Mouse (Mus musculus) cerebellum, adult 2 months (tissue): ENCODE data around the gene Prpf4. TPM values are rescaled to one million over a fixed set of nuclear protein-coding genes. Genes with fewer than 3 reads are reported as not detected.

Experiments
- DNase-seq, 2 experiments: peaks; one replicate each; pipeline ENCODE4 v3.0.0; 2021
- H3K27ac ChIP-seq: fragments of 200-500 bp; 2 replicates; pipeline ENCODE4 v1.5.1; 2012; ENCODE audit warnings: low read length, control low read depth, inconsistent platforms; ENCODE audit not compliant: insufficient read depth
- H3K27me3 ChIP-seq: fragments of 200-500 bp; 2 replicates; pipeline ENCODE4 v1.6.1; 2012; ENCODE audit warnings: inconsistent platforms, mild to moderate bottlenecking, low read length, moderate library complexity; ENCODE audit not compliant: control insufficient read depth, insufficient read depth
- H3K4me1 ChIP-seq: fragments of 200-500 bp; 2 replicates; pipeline ENCODE4 v1.6.1; 2011; ENCODE audit warnings: low read length; ENCODE audit not compliant: control insufficient read depth, insufficient read depth
- H3K4me3 ChIP-seq: fragments of 200-500 bp; replicated peaks from 2 replicates; pipeline ENCODE3; 2011; ENCODE audit warnings: mild to moderate bottlenecking, low read depth, low read length, control low read depth; ENCODE audit not compliant: insufficient read depth
- CTCF ChIP-seq: fragments of 200-500 bp; IDR thresholded peaks from 2 replicates; pipeline ENCODE4 v1.5.1; 2011; ENCODE audit warnings: low read depth, mild to moderate bottlenecking, control low read depth, low read length, moderate library complexity, borderline replicate concordance; ENCODE audit not compliant: insufficient read depth
- POLR2A ChIP-seq: fragments of 200-500 bp; IDR thresholded peaks from 2 replicates; pipeline ENCODE4 v1.6.1; 2011; ENCODE audit warnings: low read length, control low read depth, borderline replicate concordance; ENCODE audit not compliant: insufficient read depth
- WGBS: fragments of 180-500 bp; shearing (Covaris S2); methylation state at CpG from one replicate; pipeline ENCODE4 v1.1.7; 2018; 5-methylcytosine and 5-hydroxymethylcytosine counted together
- polyA plus RNA-seq: library from polyadenylated mRNA; depleted of rRNA; stranded (reverse); fragments of >200 nt; gene quantifications from 2 replicates; pipeline ENCODE4 v1.2.3, GENCODE M21; 2012; rRNA removed

Gene Prpf4
- polyA plus RNA-seq = 20.4 and 21.2 TPM in 2 replicates

DNA sequence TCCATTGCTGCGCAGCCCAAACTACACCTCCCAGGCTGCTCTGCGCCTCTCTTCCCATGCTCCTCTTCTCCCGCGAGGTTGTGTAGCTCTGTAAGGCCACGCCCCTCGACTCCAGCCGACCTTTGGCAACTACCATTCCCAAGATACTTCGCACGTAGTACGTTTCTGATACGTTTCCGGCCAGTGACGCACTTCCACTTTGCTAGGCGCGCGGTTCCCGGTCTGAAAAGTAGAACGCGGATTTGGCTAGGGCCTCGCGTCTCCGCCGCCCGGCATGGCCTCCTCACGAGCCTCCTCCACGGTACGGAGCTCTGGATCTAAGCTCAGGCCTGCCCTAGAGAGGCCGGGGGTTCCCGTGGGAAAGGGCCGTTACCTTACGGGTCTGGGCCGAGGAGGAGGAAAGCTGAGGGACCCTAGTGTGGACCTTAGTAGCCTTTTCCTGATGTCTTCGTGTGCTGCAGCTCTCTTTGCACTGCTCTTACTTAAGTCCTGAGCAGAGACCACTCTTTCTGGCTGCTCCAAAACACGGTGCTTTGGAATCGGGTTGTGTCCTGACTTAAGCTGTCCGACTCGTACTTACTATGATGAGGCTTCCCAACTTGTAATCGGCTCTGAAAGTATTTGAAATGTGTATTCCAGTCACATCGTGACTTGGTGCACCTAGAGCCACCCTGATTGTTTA lies at the start of gene Prpf4, which contains the start of gene Cdc26:
TSS of gene Prpf4 (plus strand) at position 197 of the 682 bp plus-strand sequence.
TSS of gene Cdc26 (minus strand) at position 42 of the 682 bp plus-strand sequence.
- DNase-seq = peak; percentile 97 to 99
- Histone ChIP-seq H3K27ac (peak within 1 kb of the TSS; percentile 61), H3K4me3 (peak within 1 kb of the TSS; percentile 78), H3K27me3 (no peaks in the 10 kb centered on the region), H3K4me1 (peaks cover 4% of the 10 kb centered on the region; the same call in 1 of the 2 replicates)
- TF ChIP-seq POLR2A (peak; percentile 72; the same call in 1 of the 2 replicates), CTCF (no peak)
- WGBS = under 1% methylated on average over 39 of the region's 39 CpGs

DNA sequence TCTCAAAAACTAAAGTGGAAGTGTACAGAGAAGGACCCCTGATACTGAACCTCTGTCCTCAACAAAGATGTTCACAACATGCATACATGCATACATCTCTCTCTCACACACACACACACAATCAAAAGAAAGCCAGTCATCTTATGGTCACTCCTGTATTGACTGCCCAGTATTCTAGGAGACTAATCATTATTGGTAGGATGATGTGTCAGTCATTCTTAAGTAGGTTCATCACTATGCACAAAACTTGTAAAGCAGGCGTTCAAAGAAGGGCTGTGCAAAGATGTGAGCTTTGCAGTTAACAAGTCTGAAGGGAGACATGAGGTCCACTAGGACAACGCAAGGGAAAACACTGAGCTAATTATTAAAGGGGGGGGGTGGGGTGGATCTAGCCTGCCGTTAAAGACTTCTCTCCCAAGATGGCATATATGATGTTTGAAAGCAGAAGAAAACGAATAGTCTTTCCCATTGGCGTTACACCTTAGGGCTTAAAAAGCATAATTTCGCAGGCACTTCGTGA lies 49.3 kb upstream of the Prpf4 start:
- TF ChIP-seq CTCF (no peak), POLR2A (no peak)
- no peak for DNase-seq
- 38% methylated on average over 7 of the region's 7 CpGs for WGBS
- peak overlapping the region; percentile 67 for H3K4me3 ChIP-seq
- no peak overlapping the region for H3K27ac ChIP-seq
- no peaks in the 10 kb centered on the region for H3K27me3 ChIP-seq
- no peaks in the 10 kb centered on the region for H3K4me1 ChIP-seq

DNA sequence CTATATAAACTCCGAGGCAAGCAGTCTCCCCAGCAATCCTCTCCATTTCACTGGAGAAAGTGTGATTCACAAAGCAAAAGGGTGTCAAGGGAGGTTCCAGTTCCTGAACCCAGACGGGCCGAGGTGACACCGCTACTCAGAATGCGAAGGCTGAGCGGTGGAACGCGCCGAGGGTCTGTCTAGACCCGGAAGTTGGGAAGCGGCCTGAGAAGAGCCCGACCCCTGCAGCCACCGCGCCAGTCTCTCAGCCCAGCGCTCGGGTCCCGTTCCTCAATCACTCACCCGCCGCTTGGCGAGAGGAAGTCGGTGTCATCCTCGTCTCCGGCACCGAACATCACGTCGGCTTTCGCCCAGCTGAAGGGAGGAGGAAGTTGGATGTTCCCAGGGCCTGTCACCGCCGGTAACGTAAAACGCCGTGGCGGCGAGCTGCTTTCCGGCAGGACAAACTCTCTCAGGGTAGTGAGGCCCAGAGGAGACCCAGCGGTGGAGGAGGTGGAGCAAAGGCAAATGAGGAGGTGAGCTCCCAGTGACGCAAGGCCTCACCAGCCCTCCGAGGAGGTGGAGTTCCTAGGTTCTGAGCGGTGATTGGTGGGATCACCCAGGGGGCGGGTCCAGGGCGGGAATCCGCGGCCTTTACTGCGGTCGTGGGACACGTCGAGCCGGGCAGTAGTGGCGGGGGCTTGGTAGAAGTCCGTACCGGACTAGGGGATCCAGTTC lies 48.4 kb upstream of the Prpf4 start, which contains the start of the genes Fkbp15 and Slc31a1:
TSS of gene Fkbp15 (minus strand) at position 461 of the 717 bp plus-strand sequence.
TSS of gene Slc31a1 (plus strand) at position 640 of the 717 bp plus-strand sequence.
- 0% methylated on average over 51 of the region's 51 CpGs for WGBS
- Histone ChIP-seq H3K27ac (peak within 1 kb of the TSS; percentile 23; the same call in 1 of the 2 replicates), H3K4me3 (peak within 1 kb of the TSS; percentile 67), H3K4me1 (no peaks in the 10 kb centered on the region), H3K27me3 (no peaks in the 10 kb centered on the region)
- DNase-seq = peak; percentile 95 to 98
- no peak for TF ChIP-seq CTCF
- TF ChIP-seq POLR2A = peak; percentile 61; the same call in 1 of the 2 replicates

DNA sequence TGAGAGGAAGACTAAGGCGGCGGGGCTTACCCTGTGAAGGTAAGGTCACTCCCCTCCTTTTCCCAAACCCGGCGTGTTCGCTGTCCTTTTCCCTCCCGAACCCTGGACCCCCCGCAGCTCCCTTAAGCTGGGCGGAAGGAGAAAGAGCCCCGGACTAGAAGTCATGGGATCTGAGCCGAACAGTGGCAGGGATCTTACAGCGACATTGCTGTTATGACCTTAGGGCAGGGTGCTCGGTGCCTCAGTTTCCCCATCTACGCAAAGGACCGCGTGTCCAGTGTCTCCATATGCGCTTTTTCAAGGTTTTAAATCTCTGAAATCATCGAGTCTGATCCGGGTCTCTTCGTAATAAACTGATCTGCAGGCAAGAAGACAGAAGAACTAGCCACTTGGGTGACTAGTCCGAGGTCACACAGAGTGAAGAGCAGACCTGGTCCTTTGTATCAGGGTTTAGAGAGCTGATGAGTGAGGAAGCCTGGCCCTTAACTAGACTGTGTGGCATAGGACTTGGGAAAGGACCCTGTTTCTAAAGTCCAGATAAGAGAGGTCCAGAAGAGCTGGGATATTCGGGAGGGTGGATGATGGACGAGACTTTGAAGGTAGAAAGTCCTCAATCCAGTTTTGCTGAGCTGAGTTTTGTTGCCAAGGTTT lies 47.7 kb upstream of the Prpf4 start:
- H3K27me3 ChIP-seq = no peaks in the 10 kb centered on the region
- no peaks in the 10 kb centered on the region for H3K4me1 ChIP-seq
- no peak overlapping the region for H3K27ac ChIP-seq
- under 1% methylated on average over 22 of the region's 22 CpGs for WGBS
- peak overlapping the region; percentile 67 for H3K4me3 ChIP-seq
- no peak for DNase-seq
- TF ChIP-seq CTCF = no peak
- TF ChIP-seq POLR2A = no peak

DNA sequence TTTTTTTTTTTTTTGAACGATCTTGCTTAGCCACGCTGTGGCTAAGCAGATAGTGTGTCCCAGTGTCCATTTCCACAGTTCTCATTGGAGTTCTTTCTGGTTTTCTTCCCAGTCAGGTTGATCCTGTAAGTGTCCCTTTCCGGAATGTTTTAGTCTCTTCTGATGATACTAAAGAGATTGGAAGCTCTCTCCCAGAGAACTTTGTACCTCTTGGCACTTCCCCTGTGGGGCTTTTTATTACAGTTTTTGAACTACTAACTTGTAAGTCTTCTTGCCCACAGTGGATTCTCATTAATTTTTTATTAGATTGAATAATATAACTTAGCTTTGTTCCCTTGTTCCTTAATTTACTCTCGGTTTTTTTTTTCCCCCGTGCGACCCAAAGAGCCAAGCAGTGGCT lies 47.0 kb upstream of the Prpf4 start:
- no peaks in the 10 kb centered on the region for H3K27me3 ChIP-seq
- H3K27ac ChIP-seq = no peak overlapping the region
- TF ChIP-seq POLR2A (no peak), CTCF (no peak)
- no peak for DNase-seq
- H3K4me3 ChIP-seq = no peak overlapping the region
- 28% methylated on average over 6 of the region's 6 CpGs for WGBS
- no peaks in the 10 kb centered on the region for H3K4me1 ChIP-seq

DNA sequence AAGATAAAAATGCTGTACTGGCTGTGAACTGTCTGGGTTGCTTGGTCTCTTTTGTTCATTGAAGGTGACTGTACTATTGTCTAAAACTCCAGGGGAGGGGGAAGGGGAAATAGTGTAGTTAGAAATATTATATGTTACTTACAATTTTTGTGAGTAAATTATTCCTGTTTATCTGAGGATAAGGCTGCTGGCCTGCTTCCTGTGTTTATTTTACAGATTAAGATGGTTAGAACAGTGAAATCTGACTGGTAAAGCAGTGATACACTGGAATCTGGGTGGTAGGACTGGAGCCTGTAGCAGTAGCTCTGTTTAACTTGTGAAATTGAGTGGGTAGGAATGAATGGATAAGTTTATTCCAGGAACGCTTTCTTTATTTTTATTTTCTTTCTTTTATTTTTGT lies 46.6 kb upstream of the Prpf4 start:
- no peak for DNase-seq
- 97% methylated on average over 1 of the region's 1 CpGs for WGBS
- Histone ChIP-seq H3K4me3 (no peak overlapping the region), H3K27ac (no peak overlapping the region), H3K27me3 (no peaks in the 10 kb centered on the region), H3K4me1 (no peaks in the 10 kb centered on the region)
- TF ChIP-seq POLR2A (no peak), CTCF (no peak)

DNA sequence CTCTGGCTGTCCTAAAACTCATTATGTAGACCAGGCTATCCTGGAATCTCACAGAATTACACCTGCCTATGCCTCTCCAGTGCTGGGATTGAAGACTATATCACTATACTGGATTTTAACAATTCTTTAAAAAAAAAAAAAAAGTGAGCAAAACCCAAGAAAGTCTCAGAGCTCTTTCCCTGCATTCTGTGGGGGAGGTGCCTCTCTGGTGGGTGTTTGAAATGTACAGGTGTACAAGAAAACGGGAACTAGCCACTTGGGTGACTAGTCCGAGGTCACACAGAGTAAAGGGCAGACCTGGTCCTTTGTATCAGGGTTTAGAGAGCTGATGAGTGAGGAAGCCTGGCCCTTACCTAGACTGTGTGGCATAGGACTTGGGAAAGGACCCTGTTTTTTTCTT lies 46.2 kb upstream of the Prpf4 start:
- Histone ChIP-seq H3K4me1 (no peaks in the 10 kb centered on the region), H3K27me3 (no peaks in the 10 kb centered on the region), H3K27ac (no peak overlapping the region), H3K4me3 (no peak overlapping the region)
- DNase-seq = no peak
- TF ChIP-seq POLR2A (no peak), CTCF (no peak)
- 95% methylated on average over 2 of the region's 2 CpGs for WGBS

DNA sequence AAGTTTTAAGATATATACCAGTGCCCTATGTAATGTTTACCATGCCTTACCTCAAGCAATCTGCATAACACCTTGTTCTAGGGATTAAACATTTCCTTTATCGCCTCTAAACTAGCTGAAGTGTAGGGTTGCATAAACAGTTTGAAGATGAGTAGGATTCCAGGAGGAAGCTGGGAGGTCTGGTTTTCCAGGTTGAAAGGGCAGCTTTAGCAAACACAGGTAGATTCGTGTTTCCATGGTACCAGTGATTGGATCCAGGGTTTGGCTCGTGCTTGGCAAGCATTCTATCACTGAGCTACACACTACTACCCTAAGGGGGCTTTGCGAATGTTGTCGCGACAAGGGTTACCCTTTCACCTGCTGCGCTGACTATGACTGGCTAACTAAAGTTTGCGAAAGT lies 44.3 kb upstream of the Prpf4 start:
- H3K27ac ChIP-seq = no peak overlapping the region
- no peak overlapping the region for H3K4me3 ChIP-seq
- no peak for DNase-seq
- TF ChIP-seq POLR2A (no peak), CTCF (no peak)
- H3K27me3 ChIP-seq = no peaks in the 10 kb centered on the region
- no peaks in the 10 kb centered on the region for H3K4me1 ChIP-seq
- 94% methylated on average over 8 of the region's 8 CpGs for WGBS
